Mouse (Mus musculus) intestine, embryonic 16.5 days (tissue): ENCODE results near the gene Hsf2bp. TPM values are rescaled to one million over a fixed set of nuclear protein-coding genes. Genes with fewer than 3 reads are reported as not detected.
A peak's percentile ranks its signal among the peaks of the same experiment; 100 is the strongest.

Source experiments
- ATAC-seq: fragments of 200-750 bp; cut with Nextera tagmentation; 2 replicates; pipeline ENCODE4 v1.8.0; 2017; ENCODE audit warnings: moderate TSS enrichment, moderate library complexity
- H3K27ac ChIP-seq: fragments of 300-500 bp; sonication (generic); 2 replicates; pipeline ENCODE4 v1.5.1; 2014; ENCODE audit warnings: mild to moderate bottlenecking, low read length
- H3K27me3 ChIP-seq: fragments of 300-500 bp; sonication (generic); replicated peaks from 2 replicates; pipeline ENCODE4 v1.6.1; 2014; ENCODE audit warnings: low read length, control low read depth, mixed read lengths; ENCODE audit not compliant: control insufficient read depth, insufficient read depth
- H3K36me3 ChIP-seq: fragments of 300-500 bp; sonication (generic); 2 replicates; pipeline ENCODE4 v1.6.1; 2014; ENCODE audit warnings: low read length, control low read depth; ENCODE audit not compliant: control insufficient read depth, insufficient read depth
- H3K4me1 ChIP-seq: fragments of 300-500 bp; sonication (generic); 2 replicates; pipeline ENCODE4 v1.6.1; 2014; ENCODE audit warnings: low read length, control low read depth, mixed read lengths; ENCODE audit not compliant: control insufficient read depth, insufficient read depth
- H3K4me2 ChIP-seq: fragments of 300-500 bp; sonication (generic); 2 replicates; pipeline ENCODE4 v1.6.1; 2014; ENCODE audit warnings: low read depth, low read length, control low read depth
- H3K4me3 ChIP-seq: fragments of 300-500 bp; sonication (generic); 2 replicates; pipeline ENCODE4 v1.5.1; 2014; ENCODE audit warnings: mild to moderate bottlenecking, low read length
- H3K9ac ChIP-seq: fragments of 300-500 bp; sonication (generic); 2 replicates; pipeline ENCODE4 v1.6.1; 2014; ENCODE audit warnings: low read depth, low read length
- H3K9me3 ChIP-seq: fragments of 300-500 bp; sonication (generic); 2 replicates; pipeline ENCODE4 v1.6.1; 2016; ENCODE audit warnings: low read length, control low read depth; ENCODE audit not compliant: control insufficient read depth
- WGBS: fragments of 180-500 bp; shearing (Covaris S2); extraction: QIAGEN DNeasy Blood & Tissue Kit; methylation state at CpG from one replicate; pipeline ENCODE4 v1.1.7; 2014; 5-methylcytosine and 5-hydroxymethylcytosine counted together
- polyA plus RNA-seq: library from polyadenylated mRNA; unstranded; fragments of >200 nt; fragmentation: Nextera tagmentation; extraction: Ambion mirVana; gene quantifications from 2 replicates; pipeline ENCODE4 v1.2.1, GENCODE M21; 2015

Hsf2bp gene
- polyA plus RNA-seq, 1 experiment from 2014 or later = 0.15 TPM

GRCm38 (mm10) chr17:31977131-31977530 is 59.0 kb downstream of the Hsf2bp start:
- Histone ChIP-seq H3K4me3 (no peak overlapping the region), H3K9ac (no peak overlapping the region), H3K9me3 (no peaks in the 10 kb centered on the region), H3K27me3 (no peaks in the 10 kb centered on the region), H3K4me1 (0 out of 2 replicates have a peak, but pooled peaks cover 5% of the 10 kb centered on the region), H3K27ac (no peak overlapping the region), H3K36me3 (no peaks in the 10 kb centered on the region), H3K4me2 (no peak overlapping the region)
- no peak for ATAC-seq

DNA sequence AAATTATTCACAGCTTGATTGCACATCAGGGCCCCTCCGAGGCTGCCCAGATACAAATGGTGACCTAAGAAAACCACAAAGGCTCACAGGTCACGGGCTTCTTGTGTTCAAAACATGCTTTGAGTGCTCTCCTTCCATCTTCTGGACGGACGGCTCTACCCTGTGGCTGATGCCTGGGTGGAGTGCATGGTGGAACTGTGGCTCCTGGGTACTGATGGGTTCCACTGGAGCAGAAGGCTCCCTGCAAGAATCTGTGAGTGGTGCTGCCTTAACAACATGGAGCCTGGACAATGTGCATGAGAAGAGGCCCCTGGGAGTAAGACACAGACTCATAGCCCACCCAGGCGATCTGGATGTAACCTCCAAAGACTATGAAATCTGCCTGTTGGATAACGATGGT is 59.6 kb downstream of the Hsf2bp start:
- H3K4me2 ChIP-seq = no peak overlapping the region
- H3K27ac ChIP-seq = no peak overlapping the region
- 85% methylated on average over 6 of the region's 6 CpGs for WGBS
- no peak for ATAC-seq
- no peaks in the 10 kb centered on the region for H3K27me3 ChIP-seq
- H3K4me1 ChIP-seq = 0 out of 2 replicates have a peak, but pooled peaks cover 5% of the 10 kb centered on the region
- no peaks in the 10 kb centered on the region for H3K36me3 ChIP-seq
- no peaks in the 10 kb centered on the region for H3K9me3 ChIP-seq
- H3K4me3 ChIP-seq = no peak overlapping the region
- H3K9ac ChIP-seq = no peak overlapping the region

DNA sequence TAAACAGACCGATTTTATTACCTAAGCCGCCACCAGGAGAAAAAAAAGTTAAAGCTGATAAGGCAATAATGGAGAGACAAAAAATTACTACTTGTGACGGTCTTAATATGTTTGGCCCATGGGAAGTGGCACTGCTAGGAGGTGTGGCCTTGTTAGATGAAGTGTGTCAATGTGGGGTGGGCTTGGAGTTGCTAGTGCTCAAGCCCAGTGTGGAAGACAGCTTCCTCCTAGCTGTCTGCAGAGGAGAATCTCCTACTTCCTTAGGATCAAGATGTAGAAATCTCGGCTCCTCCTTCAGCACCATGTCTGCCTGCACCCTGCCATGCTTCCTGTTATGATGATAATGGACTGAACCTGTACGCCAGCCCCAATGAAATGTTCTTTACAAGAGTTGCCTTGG is 61.5 kb downstream of the Hsf2bp start:
- Histone ChIP-seq H3K9me3 (no peaks in the 10 kb centered on the region), H3K27ac (no peak overlapping the region), H3K27me3 (no peaks in the 10 kb centered on the region), H3K36me3 (no peaks in the 10 kb centered on the region), H3K4me2 (no peak overlapping the region), H3K4me3 (no peak overlapping the region), H3K9ac (no peak overlapping the region), H3K4me1 (0 out of 2 replicates have a peak, but pooled peaks cover 5% of the 10 kb centered on the region)
- WGBS = 55% methylated on average over 5 of the region's 5 CpGs
- ATAC-seq = no peak

DNA sequence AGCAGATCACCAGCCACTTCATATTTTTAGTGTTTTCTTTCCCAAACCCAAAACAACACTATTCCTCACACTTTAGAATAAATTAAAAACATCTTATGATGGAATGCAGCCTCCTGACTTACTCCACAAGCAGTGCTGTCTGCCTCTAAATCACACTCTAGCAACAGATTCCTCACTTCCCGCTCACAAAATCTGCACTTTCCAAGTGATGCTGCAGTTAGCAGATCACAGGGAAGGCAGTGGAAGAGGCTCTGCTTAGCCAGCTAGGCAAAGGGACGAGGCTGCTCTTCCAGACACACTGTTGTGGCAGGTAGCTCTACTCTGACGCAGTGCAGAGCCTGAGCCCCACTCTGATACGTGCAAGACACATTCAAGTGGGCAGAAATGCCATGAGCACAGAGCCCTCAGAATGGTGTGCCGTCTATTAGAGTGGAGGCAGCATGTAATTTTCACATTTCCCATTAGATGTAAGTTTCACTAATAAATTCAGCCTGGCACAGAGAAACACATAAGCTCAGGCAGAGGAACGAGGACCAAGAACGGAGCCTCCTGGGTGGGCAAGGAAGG is 62.4 kb downstream of the Hsf2bp start:
- ATAC-seq = no peak
- H3K4me1 ChIP-seq = 0 out of 2 replicates have a peak, but pooled peaks cover 5% of the 10 kb centered on the region
- no peaks in the 10 kb centered on the region for H3K36me3 ChIP-seq
- no peak overlapping the region for H3K27ac ChIP-seq
- WGBS = 52% methylated on average over 7 of the region's 7 CpGs
- H3K9ac ChIP-seq = no peak overlapping the region
- H3K4me2 ChIP-seq = no peak overlapping the region
- H3K4me3 ChIP-seq = no peak overlapping the region
- H3K27me3 ChIP-seq = no peaks in the 10 kb centered on the region
- no peaks in the 10 kb centered on the region for H3K9me3 ChIP-seq

GRCm38 (mm10) chr17:31970890-31971289 is 65.3 kb downstream of the Hsf2bp start:
- ATAC-seq = no peak
- Histone ChIP-seq H3K9ac (no peak overlapping the region), H3K4me1 (0 out of 2 replicates have a peak, but pooled peaks cover 5% of the 10 kb centered on the region), H3K4me3 (no peak overlapping the region), H3K27ac (no peak overlapping the region), H3K27me3 (no peaks in the 10 kb centered on the region), H3K4me2 (no peak overlapping the region), H3K9me3 (no peaks in the 10 kb centered on the region), H3K36me3 (no peaks in the 10 kb centered on the region)
- 94% methylated on average over 2 of the region's 2 CpGs for WGBS

DNA sequence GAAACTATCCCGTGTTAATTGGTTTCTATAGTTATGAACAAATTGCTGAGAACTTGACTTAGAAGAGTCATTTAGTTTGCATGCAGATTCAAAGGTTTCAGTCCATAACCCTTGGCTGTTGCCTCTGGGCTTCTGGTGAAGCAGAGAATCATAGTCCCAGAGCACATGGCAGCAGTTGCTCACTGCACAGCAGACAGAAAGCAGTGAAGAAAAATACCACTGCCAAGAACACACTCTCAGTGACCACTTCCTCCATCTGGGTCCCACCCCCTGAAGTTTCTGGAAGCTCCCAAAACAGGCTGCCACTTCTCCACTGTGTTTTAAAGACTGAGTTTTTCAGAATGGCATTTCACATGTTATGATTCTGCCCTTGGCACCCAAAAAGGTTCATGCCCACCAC is 67.3 kb downstream of the Hsf2bp start:
- Histone ChIP-seq H3K36me3 (no peaks in the 10 kb centered on the region), H3K9ac (no peak overlapping the region), H3K4me2 (no peak overlapping the region), H3K27me3 (no peaks in the 10 kb centered on the region), H3K9me3 (no peaks in the 10 kb centered on the region), H3K27ac (no peak overlapping the region), H3K4me1 (peaks cover 7% of the 10 kb centered on the region; the same call in 1 of the 2 replicates), H3K4me3 (no peak overlapping the region)
- 83% methylated on average over 1 of the region's 1 CpGs for WGBS
- ATAC-seq = no peak

- peaks cover 7% of the 10 kb centered on the region; the same call in 1 of the 2 replicates for H3K4me1 ChIP-seq
- no peak overlapping the region for H3K9ac ChIP-seq
- 69% methylated on average over 4 of the region's 4 CpGs for WGBS
- no peak overlapping the region for H3K4me3 ChIP-seq
- no peak for ATAC-seq
- no peak overlapping the region for H3K27ac ChIP-seq
- H3K9me3 ChIP-seq = no peaks in the 10 kb centered on the region
- H3K4me2 ChIP-seq = no peak overlapping the region
- no peaks in the 10 kb centered on the region for H3K36me3 ChIP-seq
- H3K27me3 ChIP-seq = no peaks in the 10 kb centered on the region
Observed at GRCm38 (mm10) chr17:31967311-31967710, 68.8 kb downstream of the Hsf2bp start.

GRCm38 (mm10) chr17:31966566-31966965 is 69.6 kb downstream of the Hsf2bp start:
- ATAC-seq = no peak
- no peaks in the 10 kb centered on the region for H3K9me3 ChIP-seq
- 95% methylated on average over 1 of the region's 1 CpGs for WGBS
- H3K4me1 ChIP-seq = peaks cover 7% of the 10 kb centered on the region; the same call in 1 of the 2 replicates
- H3K27ac ChIP-seq = no peak overlapping the region
- no peak overlapping the region for H3K4me3 ChIP-seq
- H3K9ac ChIP-seq = no peak overlapping the region
- H3K36me3 ChIP-seq = no peaks in the 10 kb centered on the region
- no peak overlapping the region for H3K4me2 ChIP-seq
- no peaks in the 10 kb centered on the region for H3K27me3 ChIP-seq

GRCm38 (mm10) chr17:31965623-31966022 is 70.5 kb downstream of the Hsf2bp start:
- WGBS = 17% methylated on average over 2 of the region's 2 CpGs
- Histone ChIP-seq H3K9me3 (no peaks in the 10 kb centered on the region), H3K27ac (peak overlapping the region; percentile 6), H3K4me1 (peaks cover 7% of the 10 kb centered on the region; the same call in 1 of the 2 replicates), H3K4me2 (no peak overlapping the region), H3K4me3 (no peak overlapping the region), H3K27me3 (no peaks in the 10 kb centered on the region), H3K36me3 (no peaks in the 10 kb centered on the region), H3K9ac (no peak overlapping the region)
- ATAC-seq = peak; percentile 88

DNA sequence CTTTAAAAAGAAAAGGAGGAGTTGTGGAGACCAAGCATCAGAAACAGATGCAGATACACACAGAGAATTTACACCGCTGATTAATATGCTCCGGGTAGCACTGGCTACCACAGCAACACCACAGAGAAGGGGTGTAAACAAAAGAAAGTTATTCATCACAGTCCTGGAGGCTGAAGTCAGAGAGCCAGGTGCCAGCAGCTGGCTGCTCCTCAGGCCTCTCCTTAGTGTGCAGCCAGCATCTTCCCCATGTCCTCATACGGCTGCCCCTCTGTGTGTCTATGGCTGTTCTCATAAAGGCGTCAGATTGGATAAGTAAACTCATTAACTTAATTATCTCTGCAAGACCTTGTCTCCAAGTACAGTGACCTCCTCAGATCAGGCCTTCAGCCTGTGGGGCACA is 73.2 kb downstream of the Hsf2bp start:
- 46% methylated on average over 4 of the region's 4 CpGs for WGBS
- Histone ChIP-seq H3K4me1 (peaks cover 7% of the 10 kb centered on the region; the same call in 1 of the 2 replicates), H3K4me2 (no peak overlapping the region), H3K4me3 (no peak overlapping the region), H3K36me3 (no peaks in the 10 kb centered on the region), H3K27ac (no peak overlapping the region), H3K9ac (no peak overlapping the region), H3K9me3 (no peaks in the 10 kb centered on the region), H3K27me3 (no peaks in the 10 kb centered on the region)
- no peak for ATAC-seq
